Mouse (Mus musculus) heart, postnatal 4 days (tissue): Measurements from ENCODE around the gene Evi2b. TPM values are rescaled to one million over a fixed set of nuclear protein-coding genes. Genes with fewer than 3 reads are reported as not detected.
A peak's percentile ranks its signal among the peaks of the same experiment; 100 is the strongest.

Experiments
- DNase-seq: peaks from one replicate; pipeline ENCODE4 v3.0.0; 2021
- total RNA-seq, 2 experiments: library from RNA; stranded (reverse); gene quantifications; 2 replicates each; pipeline ENCODE4 v1.2.3; 2021

The Evi2b gene
- total RNA-seq: under 1 TPM; 0.38 to 0.68 TPM

GRCm38 (mm10) chr11:79523560-79524309 is at the start of gene Evi2b:
Evi2b (minus strand) TSS chr11:79523762.
- DNase-seq: no peak

- no peak for DNase-seq
Measured at GRCm38 (mm10) chr11:79570319-79570718, 46.8 kb upstream of the Evi2b start.

- DNase-seq: no peak
Measured at GRCm38 (mm10) chr11:79568197-79568911, 44.8 kb upstream of the Evi2b start.

- DNase-seq: no peak
Measured at GRCm38 (mm10) chr11:79566947-79567346, 43.4 kb upstream of the Evi2b start.

GRCm38 (mm10) chr11:79563493-79563892 is 39.9 kb upstream of the Evi2b start:
- DNase-seq: no peak

- no peak for DNase-seq
Measured at GRCm38 (mm10) chr11:79560536-79560935, 37.0 kb upstream of the Evi2b start.

- DNase-seq: no peak
Measured at GRCm38 (mm10) chr11:79552622-79553021, 29.1 kb upstream of the Evi2b start.

GRCm38 (mm10) chr11:79536293-79536692 is 12.7 kb upstream of the Evi2b start:
- no peak for DNase-seq

GRCm38 (mm10) chr11:79535554-79535953 is 12.0 kb upstream of the Evi2b start:
- DNase-seq: no peak

GRCm38 (mm10) chr11:79533950-79534690 is 10.6 kb upstream of the Evi2b start:
- DNase-seq: peak; percentile 79

- peak; percentile 15 for DNase-seq
Measured at GRCm38 (mm10) chr11:79533311-79533710, 9.7 kb upstream of the Evi2b start.

GRCm38 (mm10) chr11:79531485-79531884 is 7.9 kb upstream of the Evi2b start:
- no peak for DNase-seq

GRCm38 (mm10) chr11:79530774-79531173 is 7.2 kb upstream of the Evi2b start:
- no peak for DNase-seq

- peak; percentile 35 for DNase-seq
Measured at GRCm38 (mm10) chr11:79530333-79530761, 6.8 kb upstream of the Evi2b start, which contains the start of the genes Evi2 and Evi2a. Evi2 (minus strand) TSS chr11:79530589. Evi2a (minus strand) TSS chr11:79530609.

GRCm38 (mm10) chr11:79529736-79530135 is 6.2 kb upstream of the Evi2b start:
- no peak for DNase-seq

- no peak for DNase-seq
Measured at GRCm38 (mm10) chr11:79529226-79529625, 5.7 kb upstream of the Evi2b start.

GRCm38 (mm10) chr11:79528601-79529000 is 5.0 kb upstream of the Evi2b start:
- DNase-seq: no peak

- no peak for DNase-seq
Measured at GRCm38 (mm10) chr11:79527739-79528384, 4.3 kb upstream of the Evi2b start.

GRCm38 (mm10) chr11:79527015-79527738 is 3.6 kb upstream of the Evi2b start:
- peak; percentile 32 for DNase-seq

- DNase-seq: no peak
Measured at GRCm38 (mm10) chr11:79526549-79526948, 3.0 kb upstream of the Evi2b start.

- no peak for DNase-seq
Measured at GRCm38 (mm10) chr11:79524310-79524575, 681 bp upstream of the Evi2b start.

GRCm38 (mm10) chr11:79522944-79523343 is 618 bp downstream of the Evi2b start:
- DNase-seq: no peak
